Mouse (Mus musculus): ENCODE results near the gene Vmn1r3. TPM values are rescaled to one million over a fixed set of nuclear protein-coding genes. Genes with fewer than 3 reads are reported as not detected.
"Not testable (repeated sequence)": the region's sequence is repeated elsewhere in the genome, so short reads cannot be mapped to it uniquely, and the experiment has no call there.

Vmn1r3 gene
- polyA plus RNA-seq (2015; fragmentation: Nextera tagmentation; extraction: Ambion mirVana): not detected in 2 replicates

DNA sequence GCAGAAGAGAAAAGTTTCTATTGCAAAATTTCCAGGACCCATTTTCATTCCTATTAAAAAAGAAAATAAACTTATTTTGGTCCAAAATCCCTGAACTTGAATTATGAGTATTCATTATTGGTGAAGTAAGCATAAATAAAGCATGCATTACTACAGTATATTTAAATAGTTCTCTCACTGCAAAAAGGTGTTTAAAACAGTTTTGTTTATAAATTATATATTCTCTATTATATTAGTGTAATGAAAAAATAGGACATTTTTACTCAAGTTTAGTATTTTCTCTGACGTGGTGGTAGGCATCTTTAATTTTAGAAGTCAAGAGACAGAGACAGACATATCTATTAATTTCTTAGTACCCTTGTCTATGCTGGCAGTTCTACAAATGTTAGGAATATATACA, at the start of gene Vmn1r3:
Gene Vmn1r3 (minus strand): TSS at position 101 of the 400 bp plus-strand sequence.
- 72% methylated on average over 1 of the region's 1 CpGs for WGBS
- H3K27me3 ChIP-seq (ENCODE audit: control insufficient read depth, insufficient read depth, low read depth, low read length); H3K27ac ChIP-seq (ENCODE audit: low read length); ATAC-seq (ENCODE audit: low read depth); H3K9me3 ChIP-seq (ENCODE audit: control insufficient read depth, low read length); H3K4me3 ChIP-seq (ENCODE audit: low read length); H3K4me2 ChIP-seq (ENCODE audit: low read depth, low read length); H3K4me1 ChIP-seq (replicated peaks; ENCODE audit: control insufficient read depth, insufficient read depth, low read length); H3K9ac ChIP-seq (ENCODE audit: low read length); H3K36me3 ChIP-seq (ENCODE audit: control insufficient read depth, insufficient read depth, low read length): not testable (repeated sequence)

DNA sequence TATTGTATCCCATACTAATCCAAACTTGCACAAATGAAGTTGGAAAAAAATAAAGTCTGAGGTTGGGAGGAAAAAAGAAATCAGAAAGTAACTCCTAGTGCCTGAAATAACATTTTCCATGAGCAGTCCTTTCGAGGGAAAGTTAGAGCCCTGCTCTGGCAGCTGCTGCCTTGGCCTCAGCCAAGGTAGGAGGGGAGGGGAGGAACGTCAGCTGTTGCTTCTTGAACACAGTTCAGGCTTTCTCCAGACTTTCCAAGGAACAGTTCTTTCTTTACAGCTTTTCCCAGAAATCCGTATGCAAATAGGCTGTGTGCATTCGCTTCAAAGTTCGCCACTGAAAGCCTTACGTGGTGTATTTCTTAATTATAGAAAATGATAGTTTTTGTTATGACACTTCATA, 46.9 kb upstream of the Vmn1r3 start:
- Histone ChIP-seq H3K27me3 (ENCODE audit: control insufficient read depth, insufficient read depth, low read depth, low read length) (no peaks in the 10 kb centered on the region), H3K4me3 (ENCODE audit: low read length) (no peak overlapping the region), H3K36me3 (ENCODE audit: control insufficient read depth, insufficient read depth, low read length) (no peaks in the 10 kb centered on the region), H3K27ac (ENCODE audit: low read length) (no peak overlapping the region), H3K4me2 (ENCODE audit: low read depth, low read length) (no peak overlapping the region), H3K9me3 (ENCODE audit: control insufficient read depth, low read length) (peaks cover 5% of the 10 kb centered on the region; the same call in 1 of the 2 replicates), H3K9ac (ENCODE audit: low read length) (no peak overlapping the region), H3K4me1 (replicated peaks; ENCODE audit: control insufficient read depth, insufficient read depth, low read length) (no peaks in the 10 kb centered on the region)
- WGBS: 56% methylated on average over 6 of the region's 6 CpGs
- peak; percentile 59 for ATAC-seq (ENCODE audit: low read depth)

DNA sequence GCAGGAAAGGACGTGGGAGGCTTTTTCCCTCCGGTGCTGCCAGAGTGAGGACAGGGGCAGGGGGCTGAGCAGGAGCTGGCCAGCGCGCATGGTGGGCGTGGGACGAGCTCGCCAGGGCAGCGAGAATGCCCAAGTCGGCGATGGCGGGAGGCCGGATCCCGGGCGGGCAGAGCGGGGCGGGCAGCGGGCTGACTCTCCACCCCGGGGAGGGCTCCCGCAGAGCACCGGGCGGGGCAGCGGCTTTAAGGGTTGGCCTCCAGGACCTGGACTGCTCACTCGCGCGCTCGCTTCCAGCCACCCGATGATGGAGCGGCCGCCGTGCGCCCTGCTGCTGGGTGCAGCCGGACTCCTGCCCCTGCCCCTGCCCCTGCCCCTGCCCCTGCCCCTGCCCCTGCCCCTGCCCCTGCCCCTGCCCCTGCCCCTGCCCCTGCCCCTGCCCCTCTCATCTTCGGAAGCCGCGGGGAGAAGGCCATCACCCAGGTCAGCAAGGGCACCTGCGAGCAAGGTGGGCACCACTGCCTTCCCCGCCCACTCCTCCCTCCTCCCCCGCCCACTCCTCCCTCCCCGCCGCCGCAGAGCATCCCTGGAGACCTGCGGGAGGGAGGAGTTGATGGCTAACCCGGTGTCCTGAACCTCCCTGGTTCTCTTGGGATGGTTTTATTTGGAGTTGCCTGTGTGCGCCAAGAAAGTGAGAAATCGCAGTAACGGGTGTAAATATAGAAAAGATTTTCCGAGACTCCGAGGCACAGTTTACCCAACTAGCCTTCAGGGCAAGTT, 45.9 kb upstream of the Vmn1r3 start:
- H3K27ac ChIP-seq (ENCODE audit: low read length): no peak overlapping the region

DNA sequence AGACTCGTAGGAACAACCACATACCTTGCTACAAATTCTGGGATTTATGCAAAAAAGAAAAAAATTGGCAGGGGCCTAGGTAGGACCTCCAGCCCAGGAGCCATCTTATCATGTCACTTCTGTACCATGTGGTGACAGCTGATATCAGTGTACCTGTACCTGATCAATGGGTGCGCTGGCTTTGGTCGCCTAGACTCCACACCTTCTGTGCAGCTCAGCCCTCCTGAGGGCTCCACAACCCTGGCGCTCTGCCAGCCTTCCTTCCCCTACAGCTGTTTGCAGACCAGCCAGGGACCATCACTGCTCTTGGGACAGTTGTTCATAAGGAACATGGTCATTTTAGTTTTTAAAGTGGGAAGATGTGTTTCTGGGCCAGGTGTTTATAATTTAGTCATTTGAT, 44.4 kb upstream of the Vmn1r3 start:
- ATAC-seq (ENCODE audit: low read depth): peak; percentile 36
- H3K27me3 ChIP-seq (ENCODE audit: control insufficient read depth, insufficient read depth, low read depth, low read length): no peaks in the 10 kb centered on the region
- H3K9ac ChIP-seq (ENCODE audit: low read length): no peak overlapping the region
- no peak overlapping the region for H3K4me3 ChIP-seq (ENCODE audit: low read length)
- H3K4me2 ChIP-seq (ENCODE audit: low read depth, low read length): no peak overlapping the region
- H3K27ac ChIP-seq (ENCODE audit: low read length): no peak overlapping the region
- no peaks in the 10 kb centered on the region for H3K36me3 ChIP-seq (ENCODE audit: control insufficient read depth, insufficient read depth, low read length)
- H3K4me1 ChIP-seq (replicated peaks; ENCODE audit: control insufficient read depth, insufficient read depth, low read length): no peaks in the 10 kb centered on the region
- peaks cover 7% of the 10 kb centered on the region; the same call in 1 of the 2 replicates for H3K9me3 ChIP-seq (ENCODE audit: control insufficient read depth, low read length)
- WGBS: 65% methylated on average over 4 of the region's 4 CpGs

More for the DNA sequence above, 45.9 kb upstream of the Vmn1r3 start:
- WGBS: 7% methylated on average over 23 of the region's 48 CpGs
- no peaks in the 10 kb centered on the region for H3K4me1 ChIP-seq (replicated peaks; ENCODE audit: control insufficient read depth, insufficient read depth, low read length)
- peaks cover 7% of the 10 kb centered on the region; the same call in 1 of the 2 replicates for H3K9me3 ChIP-seq (ENCODE audit: control insufficient read depth, low read length)
- peak overlapping the region; percentile 60 for H3K4me2 ChIP-seq (ENCODE audit: low read depth, low read length)
- peak overlapping the region; percentile 34 for H3K9ac ChIP-seq (ENCODE audit: low read length)
- no peaks in the 10 kb centered on the region for H3K27me3 ChIP-seq (ENCODE audit: control insufficient read depth, insufficient read depth, low read depth, low read length)
- H3K4me3 ChIP-seq (ENCODE audit: low read length): peak overlapping the region; percentile 45
- peak; percentile 59 for ATAC-seq (ENCODE audit: low read depth)
- H3K36me3 ChIP-seq (ENCODE audit: control insufficient read depth, insufficient read depth, low read length): no peaks in the 10 kb centered on the region

DNA sequence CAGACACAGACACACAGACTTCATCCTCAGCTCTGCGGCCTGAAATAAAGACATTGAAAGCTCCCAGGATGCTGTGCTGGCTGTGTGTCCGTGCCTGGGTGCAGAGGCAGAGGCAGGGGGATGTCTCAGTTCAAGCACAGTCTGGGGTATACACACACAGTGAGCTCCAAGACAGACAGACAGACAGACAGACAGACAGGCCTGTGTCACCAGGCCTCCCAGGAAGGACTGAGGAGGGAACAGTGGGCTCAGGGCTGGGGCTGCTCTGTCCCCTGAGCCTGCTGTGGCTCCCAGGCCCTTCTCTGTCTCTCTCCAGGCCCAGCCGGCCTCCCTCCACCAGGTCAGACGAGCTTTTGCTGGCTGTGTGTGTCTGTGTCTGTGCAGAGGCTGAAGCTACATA, 43.3 kb upstream of the Vmn1r3 start:
- Histone ChIP-seq H3K4me2 (ENCODE audit: low read depth, low read length) (no peak overlapping the region), H3K9ac (ENCODE audit: low read length) (no peak overlapping the region), H3K27me3 (ENCODE audit: control insufficient read depth, insufficient read depth, low read depth, low read length) (no peaks in the 10 kb centered on the region), H3K27ac (ENCODE audit: low read length) (no peak overlapping the region), H3K9me3 (ENCODE audit: control insufficient read depth, low read length) (peaks cover 7% of the 10 kb centered on the region; the same call in 1 of the 2 replicates), H3K36me3 (ENCODE audit: control insufficient read depth, insufficient read depth, low read length) (no peaks in the 10 kb centered on the region), H3K4me3 (ENCODE audit: low read length) (no peak overlapping the region), H3K4me1 (replicated peaks; ENCODE audit: control insufficient read depth, insufficient read depth, low read length) (no peaks in the 10 kb centered on the region)
- 61% methylated on average over 4 of the region's 4 CpGs for WGBS
- ATAC-seq (ENCODE audit: low read depth): no peak

DNA sequence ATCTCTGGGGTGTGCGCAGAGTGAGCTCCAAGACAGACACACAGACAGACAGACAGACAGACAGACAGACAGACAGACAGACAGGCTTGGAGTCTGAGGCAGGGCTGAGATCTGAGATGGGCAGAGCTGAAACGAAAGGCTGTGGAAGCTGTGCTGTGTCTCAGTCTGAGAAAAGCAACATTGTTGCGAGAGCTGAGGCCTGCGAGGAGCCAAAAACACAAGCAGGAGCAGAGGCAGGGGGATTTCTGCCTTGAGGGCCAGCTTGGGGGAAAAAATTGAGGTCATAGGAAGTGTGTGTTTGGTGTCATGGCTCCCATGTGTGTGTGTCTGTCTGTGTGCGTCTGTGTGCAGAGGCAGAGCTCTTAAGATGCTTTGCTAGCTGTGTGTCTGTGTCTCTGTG, 42.6 kb upstream of the Vmn1r3 start:
- ATAC-seq (ENCODE audit: low read depth): no peak
- Histone ChIP-seq H3K36me3 (ENCODE audit: control insufficient read depth, insufficient read depth, low read length) (no peaks in the 10 kb centered on the region), H3K4me1 (replicated peaks; ENCODE audit: control insufficient read depth, insufficient read depth, low read length) (no peaks in the 10 kb centered on the region), H3K27ac (ENCODE audit: low read length) (no peak overlapping the region), H3K27me3 (ENCODE audit: control insufficient read depth, insufficient read depth, low read depth, low read length) (no peaks in the 10 kb centered on the region), H3K4me2 (ENCODE audit: low read depth, low read length) (no peak overlapping the region), H3K9me3 (ENCODE audit: control insufficient read depth, low read length) (peaks cover 7% of the 10 kb centered on the region; the same call in 1 of the 2 replicates), H3K4me3 (ENCODE audit: low read length) (no peak overlapping the region), H3K9ac (ENCODE audit: low read length) (no peak overlapping the region)
- WGBS: 64% methylated on average over 5 of the region's 5 CpGs

DNA sequence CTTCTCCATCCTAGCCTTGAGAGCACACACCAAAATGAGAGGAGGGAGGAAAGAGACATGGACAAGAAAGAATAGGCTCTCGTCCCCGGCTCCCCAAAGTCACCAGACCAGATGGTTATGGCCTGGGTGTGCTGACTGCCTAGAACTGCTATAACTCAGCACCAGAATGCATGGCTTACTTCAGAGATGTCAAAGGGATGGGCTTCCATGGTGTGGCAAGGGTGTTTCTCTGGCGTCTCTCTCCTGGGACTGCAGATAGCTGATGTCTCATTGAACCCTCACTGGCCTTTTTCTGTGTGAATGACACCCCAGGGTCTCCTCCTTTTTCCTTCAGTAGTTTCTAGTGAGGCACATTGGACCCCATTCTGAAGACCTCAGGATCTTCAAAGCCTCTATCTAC, 41.3 kb upstream of the Vmn1r3 start:
- H3K4me2 ChIP-seq (ENCODE audit: low read depth, low read length): no peak overlapping the region
- no peaks in the 10 kb centered on the region for H3K4me1 ChIP-seq (replicated peaks; ENCODE audit: control insufficient read depth, insufficient read depth, low read length)
- H3K9ac ChIP-seq (ENCODE audit: low read length): no peak overlapping the region
- no peak overlapping the region for H3K27ac ChIP-seq (ENCODE audit: low read length)
- 63% methylated on average over 3 of the region's 3 CpGs for WGBS
- no peak overlapping the region for H3K4me3 ChIP-seq (ENCODE audit: low read length)
- ATAC-seq (ENCODE audit: low read depth): no peak
- H3K27me3 ChIP-seq (ENCODE audit: control insufficient read depth, insufficient read depth, low read depth, low read length): no peaks in the 10 kb centered on the region
- no peaks in the 10 kb centered on the region for H3K36me3 ChIP-seq (ENCODE audit: control insufficient read depth, insufficient read depth, low read length)
- H3K9me3 ChIP-seq (ENCODE audit: control insufficient read depth, low read length): peaks cover 7% of the 10 kb centered on the region; the same call in 1 of the 2 replicates

DNA sequence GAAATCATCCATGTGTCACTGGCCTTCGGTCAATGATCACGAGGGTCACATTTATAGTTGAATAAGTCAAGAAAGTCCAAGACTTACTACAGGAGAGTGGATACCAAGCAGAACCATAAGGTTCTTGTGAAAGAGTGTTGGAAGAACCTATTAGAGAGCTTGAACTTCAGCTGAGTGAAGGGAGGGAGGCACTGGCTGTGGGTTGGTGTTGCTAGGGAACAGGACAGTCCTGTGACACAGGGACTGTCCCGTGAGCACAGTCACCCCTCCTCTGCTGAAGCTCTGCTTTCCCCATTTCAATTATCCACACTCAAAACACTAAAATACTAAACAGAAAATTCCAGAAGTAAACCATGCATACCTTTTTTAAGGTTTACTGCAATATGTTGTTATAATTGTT, 40.3 kb upstream of the Vmn1r3 start:
- 53% methylated on average over 3 of the region's 3 CpGs for WGBS
- ATAC-seq (ENCODE audit: low read depth); H3K4me1 ChIP-seq (replicated peaks; ENCODE audit: control insufficient read depth, insufficient read depth, low read length); H3K27ac ChIP-seq (ENCODE audit: low read length); H3K9ac ChIP-seq (ENCODE audit: low read length); H3K27me3 ChIP-seq (ENCODE audit: control insufficient read depth, insufficient read depth, low read depth, low read length); H3K36me3 ChIP-seq (ENCODE audit: control insufficient read depth, insufficient read depth, low read length); H3K4me2 ChIP-seq (ENCODE audit: low read depth, low read length); H3K4me3 ChIP-seq (ENCODE audit: low read length); H3K9me3 ChIP-seq (ENCODE audit: control insufficient read depth, low read length): not testable (repeated sequence)

DNA sequence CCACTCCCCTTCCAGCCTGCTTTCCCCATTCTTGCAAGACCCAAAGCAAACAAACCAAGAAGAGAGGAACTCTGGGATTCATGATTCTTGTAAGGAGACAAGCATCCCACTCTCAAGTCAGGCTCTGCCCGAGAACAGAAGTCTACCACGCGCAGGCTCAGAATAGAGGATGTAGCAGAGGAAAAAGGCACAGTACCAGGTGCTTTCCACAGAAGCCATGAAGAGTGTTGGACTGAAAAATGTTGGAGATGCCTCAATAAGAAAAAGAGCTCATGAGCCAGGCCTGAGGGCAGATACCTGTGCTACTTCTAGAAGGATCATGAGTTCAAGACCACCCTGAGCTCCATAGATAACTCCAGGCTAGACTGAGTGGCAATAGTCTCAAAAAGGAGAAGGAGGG, 39.7 kb upstream of the Vmn1r3 start:
- not testable (repeated sequence) for H3K9me3 ChIP-seq (ENCODE audit: control insufficient read depth, low read length); H3K4me1 ChIP-seq (replicated peaks; ENCODE audit: control insufficient read depth, insufficient read depth, low read length); H3K9ac ChIP-seq (ENCODE audit: low read length); H3K36me3 ChIP-seq (ENCODE audit: control insufficient read depth, insufficient read depth, low read length); ATAC-seq (ENCODE audit: low read depth); H3K4me2 ChIP-seq (ENCODE audit: low read depth, low read length); H3K27ac ChIP-seq (ENCODE audit: low read length); H3K27me3 ChIP-seq (ENCODE audit: control insufficient read depth, insufficient read depth, low read depth, low read length); H3K4me3 ChIP-seq (ENCODE audit: low read length)
- WGBS: 46% methylated on average over 3 of the region's 3 CpGs

All from lung, embryonic 16.5 days (tissue).